Mouse (Mus musculus) spleen, adult 12 weeks (tissue): ENCODE measurements around the gene Cdk6.
"Not testable (repeated sequence)": the region's sequence is repeated elsewhere in the genome, so short reads cannot be mapped to it uniquely, and the experiment has no call there.

Source experiments
- DNase-seq: peaks from one replicate; pipeline ENCODE4 v3.0.0; 2022; ENCODE audit warnings: low spot score

Cdk6 gene

GRCm38 (mm10) chr5:3344081-3344631 is 2.9 kb downstream of the Cdk6 start:
- DNase-seq, result peak; percentile 82

GRCm38 (mm10) chr5:3345540-3345939 is 4.3 kb downstream of the Cdk6 start:
- DNase-seq, result not testable (repeated sequence)

DNA sequence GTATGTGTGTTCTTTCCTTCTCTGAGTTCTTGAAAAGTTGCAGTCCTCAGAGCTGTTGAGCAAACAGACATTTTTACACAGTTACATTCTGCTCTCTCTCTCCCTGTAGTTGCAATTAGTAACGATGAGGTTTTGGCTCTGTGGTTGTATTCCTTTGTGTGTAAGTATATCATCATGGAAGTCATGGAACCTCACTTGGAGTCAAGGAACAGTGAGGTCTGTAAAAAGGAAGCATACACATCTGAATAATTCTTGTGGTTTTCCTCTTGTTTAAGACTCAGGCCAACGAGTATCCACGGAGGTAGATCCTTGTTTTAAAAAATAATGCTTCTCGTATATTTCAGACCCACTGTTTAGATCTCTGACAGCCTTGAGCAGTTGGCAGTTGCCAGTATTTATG is 8.1 kb downstream of the Cdk6 start:
- not testable (repeated sequence) for DNase-seq

GRCm38 (mm10) chr5:3351836-3352235 is 10.6 kb downstream of the Cdk6 start:
- DNase-seq, result not testable (repeated sequence)

GRCm38 (mm10) chr5:3352314-3352713 is 11.0 kb downstream of the Cdk6 start:
- no peak for DNase-seq

DNA sequence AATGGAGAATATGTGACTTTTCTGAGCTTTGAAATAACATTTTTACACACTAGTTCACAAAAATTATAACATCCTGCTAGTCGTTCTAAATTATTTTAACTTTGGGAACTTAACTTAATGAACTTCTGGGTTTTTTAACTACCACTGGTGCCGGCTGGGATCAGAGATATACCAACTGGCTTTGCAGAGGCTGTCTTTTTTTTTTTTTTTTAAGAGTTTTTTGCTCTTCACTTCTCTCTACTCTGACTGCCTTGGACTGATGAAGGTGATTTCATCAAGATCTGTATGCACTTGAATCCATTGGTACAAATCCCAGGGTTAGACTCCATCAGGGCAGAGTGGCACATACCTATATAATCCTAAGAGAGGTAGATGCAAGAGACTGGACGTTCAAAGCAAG is 11.5 kb downstream of the Cdk6 start:
- DNase-seq, result no peak

- DNase-seq, result no peak
Measured at GRCm38 (mm10) chr5:3354307-3354706, 13.0 kb downstream of the Cdk6 start.

GRCm38 (mm10) chr5:3355032-3355536 is 13.8 kb downstream of the Cdk6 start:
- no peak for DNase-seq

DNA sequence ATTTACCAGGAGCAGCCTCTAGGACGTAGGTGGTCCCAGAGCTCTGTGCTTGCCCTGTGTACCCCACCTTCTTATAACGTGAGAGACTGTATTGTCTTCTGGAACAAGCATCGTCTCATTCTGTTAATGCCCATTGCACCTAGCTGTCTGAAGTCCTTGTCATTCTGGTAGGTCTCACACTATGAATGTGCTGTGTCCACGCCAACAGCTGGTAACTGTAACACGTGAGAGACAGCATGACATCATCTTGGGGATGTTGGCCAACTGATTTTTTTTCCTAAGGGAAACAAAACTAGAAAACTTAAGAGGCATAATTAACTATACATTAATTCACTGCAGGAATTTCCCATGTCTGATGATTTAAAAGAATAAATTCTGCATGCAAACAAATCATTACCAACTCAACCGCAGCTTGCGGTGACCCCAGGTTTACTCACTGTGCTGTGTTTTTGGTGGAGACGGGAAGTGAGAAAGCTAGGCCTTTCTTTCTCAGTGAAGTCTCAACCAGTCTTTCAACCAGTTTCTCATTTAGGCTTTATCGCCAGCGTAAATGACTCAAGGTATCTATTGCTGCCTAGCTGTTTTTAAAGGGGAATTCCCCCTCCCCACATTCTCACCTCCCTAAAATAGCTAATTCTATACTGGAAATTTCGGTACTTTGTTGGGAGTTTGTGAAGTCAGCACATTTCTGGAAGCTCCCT is 14.4 kb downstream of the Cdk6 start:
- no peak for DNase-seq

- no peak for DNase-seq
Measured at GRCm38 (mm10) chr5:3356261-3356778, 15.0 kb downstream of the Cdk6 start.

DNA sequence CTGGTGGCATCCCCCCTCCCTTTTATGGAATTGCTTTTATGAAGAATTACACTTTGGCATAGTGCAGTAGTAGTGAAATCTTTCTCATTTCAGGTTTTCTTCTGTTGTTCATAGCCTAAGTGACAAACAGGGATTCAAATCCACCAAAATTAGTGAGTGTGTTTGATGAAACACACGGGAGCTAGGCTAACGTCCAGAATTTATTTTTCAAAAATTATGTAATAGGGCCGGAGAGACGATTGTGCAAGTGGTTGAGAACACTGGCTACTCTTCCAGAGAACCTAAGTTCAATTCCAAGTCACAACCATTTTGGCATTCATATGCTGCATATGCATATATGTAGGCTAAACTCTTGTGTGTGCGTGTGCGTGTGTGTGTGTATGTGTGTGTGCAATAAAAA is 16.2 kb downstream of the Cdk6 start:
- DNase-seq, result no peak

DNA sequence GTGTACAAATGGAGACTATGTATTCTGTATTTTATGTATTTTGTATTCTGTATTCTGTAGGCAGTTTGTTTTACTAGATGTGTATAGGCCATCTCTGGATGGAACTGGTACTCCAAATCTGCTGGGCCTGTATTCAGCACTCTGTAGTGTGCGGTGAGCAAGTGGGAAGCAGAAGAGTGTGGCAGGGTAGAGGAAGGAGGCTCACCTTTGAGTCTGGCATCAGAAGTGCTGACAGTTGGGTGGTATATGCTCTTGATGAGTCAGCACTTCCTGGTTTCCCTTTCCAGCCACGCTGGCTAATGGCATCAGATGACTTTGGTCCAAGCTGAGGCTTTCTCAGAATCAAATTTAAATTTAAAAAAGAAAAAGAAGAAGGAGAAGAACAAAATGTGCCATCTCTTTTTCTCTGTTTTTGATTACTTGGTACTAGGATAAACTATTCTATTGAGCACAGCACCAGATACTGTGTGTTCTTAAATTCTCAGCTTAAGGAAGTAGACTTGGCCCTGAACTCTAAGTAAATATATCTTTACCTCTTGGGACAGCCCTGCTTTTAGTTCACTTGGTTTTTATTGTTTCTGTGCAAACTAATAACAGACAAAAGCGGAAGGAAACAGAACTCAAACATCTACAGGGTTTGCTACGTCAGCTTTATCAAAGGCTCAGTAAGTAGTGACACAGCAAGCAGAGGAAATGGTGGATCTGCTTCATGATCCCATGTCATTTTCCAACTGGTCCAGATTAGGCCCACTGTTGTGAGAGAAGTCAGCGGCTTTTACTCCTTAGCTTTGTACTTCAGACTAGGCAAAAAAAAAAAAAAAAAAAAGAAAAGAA is 17.6 kb downstream of the Cdk6 start:
- no peak for DNase-seq

DNA sequence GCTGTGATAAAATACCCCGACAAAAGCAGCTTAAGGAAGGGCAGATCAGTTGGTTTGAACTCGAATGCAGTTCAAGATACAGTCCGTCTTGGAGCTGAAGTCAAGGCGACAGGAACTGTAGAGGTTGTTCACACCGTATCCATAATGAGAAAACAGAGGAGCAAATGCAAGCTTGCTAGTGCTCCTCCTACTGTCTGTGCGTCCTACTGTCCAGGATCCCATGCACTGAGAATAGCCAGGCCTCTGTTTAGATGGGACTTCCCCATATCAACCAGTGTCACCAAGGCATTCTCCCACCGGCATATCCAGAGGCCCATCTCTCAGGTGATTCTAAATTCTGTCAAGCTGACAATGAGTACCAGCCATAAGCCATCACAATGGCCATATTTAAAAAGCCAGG is 18.6 kb downstream of the Cdk6 start:
- no peak for DNase-seq

DNA sequence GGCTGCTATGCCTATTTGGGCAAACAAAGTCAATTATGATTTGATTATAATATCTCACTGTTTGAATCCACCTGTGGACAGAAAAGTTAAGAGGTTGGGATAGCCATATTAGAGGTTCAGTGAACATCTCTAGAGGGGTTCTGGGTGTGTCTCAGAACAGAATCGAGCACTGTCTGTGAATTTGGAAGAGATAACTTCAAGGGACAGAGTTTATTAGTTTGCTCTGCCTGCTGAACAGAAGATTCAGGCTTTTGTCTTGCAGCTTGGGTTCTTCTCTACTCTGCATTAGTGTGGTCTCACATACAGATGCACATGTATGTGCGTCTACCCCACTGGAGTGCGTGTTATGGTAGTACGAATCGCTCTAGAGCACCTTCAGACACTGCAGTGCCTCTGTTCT is 20.0 kb downstream of the Cdk6 start:
- no peak for DNase-seq

DNA sequence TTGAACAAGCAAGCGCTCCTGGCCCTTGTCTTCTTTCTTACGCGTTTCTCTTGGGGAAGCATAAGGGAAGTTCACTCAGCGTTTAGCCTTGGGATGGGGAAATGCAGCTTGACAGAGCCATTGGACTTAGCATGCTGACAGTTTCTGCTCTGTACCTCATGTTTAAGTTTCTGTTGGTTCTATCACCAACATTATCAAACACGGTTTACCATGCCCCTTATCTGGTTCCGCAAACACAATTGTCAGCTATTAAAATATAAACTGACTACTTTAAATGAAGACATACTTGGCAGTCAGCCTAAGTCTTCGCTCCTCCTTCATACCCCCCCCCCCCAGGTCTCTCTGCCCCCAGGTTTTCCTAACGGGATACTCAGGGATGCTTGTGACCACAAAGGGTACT is 20.8 kb downstream of the Cdk6 start:
- no peak for DNase-seq

DNA sequence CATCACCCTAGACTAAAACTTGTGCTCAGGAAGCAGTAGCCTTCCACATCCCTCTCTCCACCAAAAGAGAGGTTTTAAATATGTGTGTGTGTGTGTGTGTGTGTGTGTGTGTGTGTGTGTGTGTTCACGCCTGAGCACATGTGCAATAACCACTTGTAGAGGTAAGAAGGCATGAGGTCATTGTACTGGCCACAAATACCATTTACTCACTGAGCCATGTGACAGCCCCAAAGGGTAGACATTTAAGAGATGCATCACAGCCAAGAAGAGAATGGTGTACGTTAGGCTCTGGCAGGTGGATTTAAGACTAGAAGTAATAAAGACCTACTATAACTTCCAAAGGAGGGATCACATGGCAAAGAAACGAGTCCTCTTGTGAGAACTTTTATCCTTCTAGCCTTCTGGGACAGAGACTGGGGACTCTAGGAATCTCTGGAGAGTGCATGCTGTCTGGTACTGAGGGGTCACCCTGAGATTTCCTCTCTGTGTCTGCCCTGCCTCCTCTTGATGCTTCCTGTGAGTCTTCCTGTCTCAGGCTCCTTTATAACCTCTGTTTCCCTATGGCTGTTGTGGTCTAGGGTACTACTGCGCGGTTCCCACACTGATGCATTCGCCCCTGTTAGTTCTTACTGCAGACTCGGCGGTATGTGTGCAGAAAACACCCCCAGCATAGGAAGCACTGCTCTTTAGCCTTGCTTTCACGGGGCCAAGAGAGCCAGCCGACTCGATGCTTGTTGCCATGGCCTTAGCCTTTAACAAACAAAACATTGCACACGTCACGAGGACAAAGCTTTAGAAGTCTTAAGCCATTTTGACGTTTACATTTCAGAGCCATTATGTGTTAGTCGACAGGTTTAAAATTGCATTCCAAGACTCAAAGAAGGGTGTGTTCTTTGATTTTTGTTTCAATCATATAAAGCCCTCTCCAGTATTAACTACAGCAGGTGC is 22.0 kb downstream of the Cdk6 start:
- DNase-seq, result no peak

DNA sequence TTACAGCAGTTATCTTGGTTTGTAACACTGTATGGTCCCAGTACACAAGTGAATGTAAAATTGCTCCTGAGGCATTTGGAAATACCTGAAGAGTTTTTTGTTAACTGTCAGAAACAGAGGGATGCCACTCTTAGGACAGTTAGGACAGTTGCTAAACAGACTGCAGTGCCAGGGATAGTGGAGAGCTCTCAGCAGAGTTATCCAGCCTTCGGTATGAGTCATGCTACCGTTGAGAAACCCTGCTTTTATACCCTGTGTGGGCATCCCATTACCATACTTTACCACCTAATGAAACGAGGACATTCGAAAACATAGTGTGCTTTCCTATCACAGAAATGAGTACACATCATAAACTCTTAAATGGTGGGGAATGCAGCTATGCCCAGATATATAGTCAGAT is 25.8 kb downstream of the Cdk6 start:
- DNase-seq, result no peak

DNA sequence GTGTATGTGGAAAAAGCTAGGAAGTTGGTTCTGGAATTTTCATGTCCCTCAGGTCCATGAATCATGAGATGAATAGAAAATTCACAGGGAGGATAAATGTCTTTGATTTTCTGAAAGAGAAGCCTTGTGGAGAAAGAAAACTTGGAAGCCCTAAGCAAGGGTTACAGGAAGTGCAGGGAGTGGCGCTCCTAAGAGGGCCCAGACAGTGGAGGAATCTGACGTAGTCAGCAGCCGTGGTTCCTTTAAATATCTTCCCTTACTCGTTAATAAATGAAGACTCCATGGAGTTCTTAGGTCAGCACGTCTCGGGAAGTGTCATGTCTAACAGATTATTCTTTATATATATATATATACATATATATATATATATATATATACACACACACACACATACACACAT is 28.0 kb downstream of the Cdk6 start:
- no peak for DNase-seq

DNA sequence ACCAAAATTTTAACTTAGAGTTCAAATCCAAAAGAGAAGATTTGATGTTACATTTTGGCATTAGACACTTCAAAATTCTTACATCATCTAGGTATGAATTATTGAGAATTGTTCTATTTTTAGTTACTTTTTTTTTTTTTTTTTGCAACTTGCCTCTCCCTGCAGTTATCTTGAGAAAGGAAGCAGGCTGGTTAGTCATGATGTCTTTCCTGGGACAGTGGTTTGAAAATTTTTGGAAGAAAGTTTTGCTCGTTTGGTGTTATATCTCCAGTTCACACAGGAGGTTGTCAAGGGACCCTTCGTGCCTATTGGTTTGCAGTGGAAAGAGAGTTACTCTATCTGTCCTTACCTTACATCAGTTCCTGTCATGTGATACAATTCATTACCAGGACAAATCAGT is 29.9 kb downstream of the Cdk6 start:
- DNase-seq, result no peak

DNA sequence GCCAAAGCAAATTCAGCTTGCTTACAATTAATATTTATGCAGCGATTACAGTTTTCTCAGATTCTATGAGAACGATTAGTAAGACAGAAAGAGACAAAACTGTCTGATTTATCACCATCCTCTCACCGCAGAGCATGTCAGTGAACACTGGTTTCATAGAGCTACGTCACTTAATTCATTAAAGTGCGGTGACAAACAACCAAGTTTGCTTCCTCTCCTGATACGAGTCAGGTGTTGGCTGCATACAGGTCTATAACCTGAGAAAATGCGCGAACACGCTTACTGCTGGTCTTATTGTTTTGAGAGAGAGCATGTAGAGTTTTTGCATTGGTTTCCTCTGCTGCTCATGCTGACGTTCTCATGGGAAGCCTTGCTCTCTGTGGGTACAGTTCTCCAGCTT is 31.9 kb downstream of the Cdk6 start:
- no peak for DNase-seq

DNA sequence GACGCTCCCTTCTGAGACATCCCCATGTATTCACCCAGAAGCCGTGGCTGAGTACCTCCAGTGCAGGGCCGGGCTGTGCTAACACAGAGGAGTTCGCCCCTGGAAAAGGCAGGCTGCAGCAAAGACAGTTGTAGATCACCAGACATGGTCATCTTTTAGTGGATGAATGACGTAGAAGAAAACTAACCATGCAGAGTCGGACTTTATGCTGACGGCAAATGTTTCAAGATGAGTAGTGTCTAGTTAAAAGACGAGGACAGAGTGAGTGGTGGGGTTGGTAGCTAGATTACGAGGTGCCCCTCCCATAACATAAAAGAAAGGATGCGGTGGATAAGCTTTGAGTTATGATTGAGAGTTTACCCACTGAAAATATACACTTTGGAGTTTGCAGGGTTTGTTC is 33.5 kb downstream of the Cdk6 start:
- no peak for DNase-seq

- DNase-seq, result no peak
Measured at GRCm38 (mm10) chr5:3376167-3376566, 34.9 kb downstream of the Cdk6 start.
